Mouse (Mus musculus): ENCODE results near the gene Gm10295. TPM values are rescaled to one million over a fixed set of nuclear protein-coding genes. Genes with fewer than 3 reads are reported as not detected.

Gm10295 gene
- not detected for polyA plus RNA-seq (2014; fragmentation: Illumina TruSeq; extraction: RNeasy Lipid Tissue Mini Kit (QIAGEN cat#74804); ENCODE audit: low read depth, low replicate concordance)

DNA sequence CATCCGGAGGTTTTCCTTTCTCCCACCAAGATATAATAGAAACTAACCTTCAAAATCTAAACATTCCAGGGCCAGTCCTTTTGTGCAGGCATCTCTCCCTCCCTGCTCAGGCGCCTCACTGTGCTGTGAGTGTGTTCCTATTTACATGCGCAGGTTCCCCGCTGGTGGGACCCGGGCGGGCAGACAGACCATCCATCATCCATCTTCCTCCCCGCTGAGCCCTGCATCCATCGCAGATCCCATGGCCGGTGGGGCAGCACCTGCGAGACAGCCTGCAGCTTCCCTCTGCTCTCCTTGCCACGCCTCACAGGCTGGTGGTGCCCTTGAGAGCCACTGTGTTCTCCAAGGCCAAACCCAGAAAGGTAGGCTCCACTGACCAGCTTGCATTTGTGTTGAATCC, at the start of gene Gm10295:
Gm10295 (minus strand) TSS at position 122 of the 400 bp plus-strand sequence.

